Mouse (Mus musculus) heart, postnatal 0 days (tissue): ENCODE results near the gene Msx3. TPM values are rescaled to one million over a fixed set of nuclear protein-coding genes. Genes with fewer than 3 reads are reported as not detected.

Experiments
- ATAC-seq: fragments of 200-750 bp; cut with Nextera tagmentation; 2 replicates; pipeline ENCODE4 v1.8.0; 2017; ENCODE audit warnings: low read depth, moderate number of reproducible peaks, moderate library complexity; ENCODE audit not compliant: insufficient read depth
- DNase-seq: peaks from one replicate; pipeline ENCODE4 v3.0.0-alpha.2; 2016; ENCODE audit warnings: low spot score
- H3K27ac ChIP-seq: fragments of 300-500 bp; sonication (generic); 2 replicates; pipeline ENCODE4 v1.5.1; 2014; ENCODE audit warnings: low read depth, mild to moderate bottlenecking
- H3K27me3 ChIP-seq: fragments of 300-500 bp; sonication (generic); 2 replicates; pipeline ENCODE4 v1.6.1; 2014; ENCODE audit warnings: low read length, mixed read lengths; ENCODE audit not compliant: control insufficient read depth, insufficient read depth
- H3K36me3 ChIP-seq: fragments of 300-500 bp; sonication (generic); replicated peaks from 2 replicates; pipeline ENCODE4 v1.6.1; 2014; ENCODE audit warnings: low read length, mixed read lengths; ENCODE audit not compliant: control insufficient read depth, insufficient read depth
- H3K4me1 ChIP-seq: fragments of 300-500 bp; sonication (generic); 2 replicates; pipeline ENCODE4 v1.6.1; 2014; ENCODE audit warnings: antibody characterized with exemption; ENCODE audit not compliant: control insufficient read depth, insufficient read depth
- H3K4me2 ChIP-seq: fragments of 300-500 bp; sonication (generic); 2 replicates; pipeline ENCODE4 v1.6.1; 2014; ENCODE audit warnings: low read depth, mild to moderate bottlenecking, low read length, moderate library complexity
- H3K4me3 ChIP-seq: fragments of 300-500 bp; sonication (generic); 2 replicates; pipeline ENCODE4 v1.5.1; 2014; ENCODE audit warnings: low read depth, low read length
- H3K9ac ChIP-seq: fragments of 300-500 bp; sonication (generic); replicated peaks from 2 replicates; pipeline ENCODE4 v1.6.1; 2014; ENCODE audit warnings: low read depth, low read length, mixed read lengths
- H3K9me3 ChIP-seq: fragments of 300-500 bp; sonication (generic); replicated peaks from 2 replicates; pipeline ENCODE4 v1.6.1; 2016; ENCODE audit warnings: low read length; ENCODE audit not compliant: control insufficient read depth
- CTCF ChIP-seq: IDR thresholded peaks from 2 replicates; pipeline ENCODE4 v1.5.1; 2016; ENCODE audit warnings: antibody characterized with exemption, control low read depth, low read depth
- EP300 ChIP-seq: IDR thresholded peaks from 2 replicates; pipeline ENCODE4 v1.6.1; 2016; ENCODE audit warnings: antibody characterized with exemption, low read depth
- WGBS: fragments of 180-500 bp; shearing (Covaris S2); extraction: QIAGEN DNeasy Blood & Tissue Kit; methylation state at CpG from one replicate; pipeline ENCODE4 v1.1.7; 2014; 5-methylcytosine and 5-hydroxymethylcytosine counted together
- polyA plus RNA-seq: library from polyadenylated mRNA; unstranded; fragments of >200 nt; fragmentation: Nextera tagmentation; extraction: Ambion mirVana; gene quantifications from 2 replicates; pipeline ENCODE4 v1.2.1, GENCODE M21; 2015
- total RNA-seq: library from RNA; depleted of rRNA; stranded (reverse); fragments of >200 nt; gene quantifications from 2 replicates; pipeline ENCODE4 v1.2.3, GENCODE M21; 2014; ENCODE audit warnings: low replicate concordance

The Msx3 gene
- total and polyA plus RNA-seq, 2 experiments from 2014 or later, result not detected

- no peak within 1 kb of the TSS for H3K9ac ChIP-seq
- peaks cover 2% of the 10 kb centered on the region; the same call in 1 of the 2 replicates for H3K36me3 ChIP-seq
- H3K4me3 ChIP-seq, result no peak within 1 kb of the TSS
- no peak within 1 kb of the TSS for H3K27ac ChIP-seq
- H3K27me3 ChIP-seq, result no peaks in the 10 kb centered on the region
- TF ChIP-seq EP300, result no peak
- TF ChIP-seq CTCF, result no peak
- 72% methylated on average over 5 of the region's 5 CpGs for WGBS
- ATAC-seq, result no peak
- H3K9me3 ChIP-seq, result no peaks in the 10 kb centered on the region
- no peak for DNase-seq
- H3K4me2 ChIP-seq, result no peak within 1 kb of the TSS
- peaks cover 9% of the 10 kb centered on the region for H3K4me1 ChIP-seq
Observed at GRCm38 (mm10) chr7:140092924-140093528, 44.1 kb upstream of the Msx3 start, which contains the start of gene Prap1. Prap1 (plus strand) TSS chr7:140093395.

- peaks cover 9% of the 10 kb centered on the region for H3K4me1 ChIP-seq
- WGBS, result 74% methylated on average over 10 of the region's 10 CpGs
- TF ChIP-seq EP300, result no peak
- no peak for TF ChIP-seq CTCF
- no peaks in the 10 kb centered on the region for H3K36me3 ChIP-seq
- no peak overlapping the region for H3K4me3 ChIP-seq
- H3K9ac ChIP-seq, result no peak overlapping the region
- ATAC-seq (no peak), DNase-seq (no peak)
- H3K27me3 ChIP-seq, result no peaks in the 10 kb centered on the region
- no peaks in the 10 kb centered on the region for H3K9me3 ChIP-seq
- H3K4me2 ChIP-seq, result no peak overlapping the region
- H3K27ac ChIP-seq, result no peak overlapping the region
Observed at GRCm38 (mm10) chr7:140090601-140091000, 41.7 kb upstream of the Msx3 start.

GRCm38 (mm10) chr7:140082242-140082678, 33.4 kb upstream of the Msx3 start, which contains the start of gene Caly:
Caly (minus strand) TSS chr7:140082548.
- Histone ChIP-seq H3K9me3 (no peaks in the 10 kb centered on the region), H3K36me3 (no peaks in the 10 kb centered on the region), H3K9ac (no peak within 1 kb of the TSS), H3K27me3 (peaks cover 45% of the 10 kb centered on the region), H3K27ac (no peak within 1 kb of the TSS), H3K4me3 (no peak within 1 kb of the TSS), H3K4me1 (no peaks in the 10 kb centered on the region), H3K4me2 (no peak within 1 kb of the TSS)
- ATAC-seq (no peak), DNase-seq (no peak)
- WGBS, result 10% methylated on average over 18 of the region's 18 CpGs
- no peak for TF ChIP-seq EP300
- peak; percentile 21 for TF ChIP-seq CTCF

- H3K4me1 ChIP-seq, result no peaks in the 10 kb centered on the region
- no peak for TF ChIP-seq EP300
- no peak for TF ChIP-seq CTCF
- no peak for DNase-seq
- H3K4me2 ChIP-seq, result no peak overlapping the region
- no peaks in the 10 kb centered on the region for H3K9me3 ChIP-seq
- H3K27ac ChIP-seq, result no peak overlapping the region
- 20% methylated on average over 20 of the region's 20 CpGs for WGBS
- H3K36me3 ChIP-seq, result no peaks in the 10 kb centered on the region
- H3K27me3 ChIP-seq, result peaks cover 45% of the 10 kb centered on the region
- no peak overlapping the region for H3K4me3 ChIP-seq
- no peak overlapping the region for H3K9ac ChIP-seq
- no peak for ATAC-seq
Observed at GRCm38 (mm10) chr7:140081408-140082241, 32.7 kb upstream of the Msx3 start.

GRCm38 (mm10) chr7:140080503-140081156, 31.7 kb upstream of the Msx3 start:
- peaks cover 45% of the 10 kb centered on the region for H3K27me3 ChIP-seq
- H3K9me3 ChIP-seq, result no peaks in the 10 kb centered on the region
- H3K4me3 ChIP-seq, result 0 out of 2 replicates have a peak overlapping the region, but pooled peaks have one; percentile 6
- H3K9ac ChIP-seq, result no peak overlapping the region
- no peaks in the 10 kb centered on the region for H3K4me1 ChIP-seq
- peak overlapping the region; percentile 4; the same call in 1 of the 2 replicates for H3K4me2 ChIP-seq
- DNase-seq, result peak; percentile 28
- 5% methylated on average over 24 of the region's 24 CpGs for WGBS
- peak; percentile 27; the same call in 1 of the 2 replicates for ATAC-seq
- no peak overlapping the region for H3K27ac ChIP-seq
- no peaks in the 10 kb centered on the region for H3K36me3 ChIP-seq
- no peak for TF ChIP-seq CTCF
- TF ChIP-seq EP300, result no peak
